Mouse (Mus musculus): ENCODE results near the gene B3gnt4. TPM values are rescaled to one million over a fixed set of nuclear protein-coding genes. Genes with fewer than 3 reads are reported as not detected.

Gene B3gnt4
- polyA plus RNA-seq, 1 experiment from 2014 or later = 0.46 TPM

DNA sequence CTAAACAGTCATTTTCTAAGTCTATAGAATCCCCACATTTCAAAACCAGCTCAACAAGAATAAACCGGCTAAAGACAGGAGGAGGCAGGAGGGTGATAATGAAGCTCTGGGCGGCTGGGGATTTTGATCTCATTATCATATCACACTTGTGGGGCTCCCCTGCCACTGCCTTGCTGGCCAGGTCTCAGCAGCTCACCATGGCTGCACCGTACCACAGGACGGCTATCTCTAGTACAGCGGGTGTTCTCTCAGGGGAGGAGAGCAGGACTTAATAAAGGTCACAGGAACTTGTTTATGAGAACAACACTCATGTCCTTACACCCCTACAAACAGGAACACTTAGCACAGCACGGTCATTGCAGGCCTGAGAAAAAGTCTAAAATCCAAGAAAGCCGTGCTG lies 45.4 kb downstream of the B3gnt4 start:
- no peak overlapping the region for H3K9ac ChIP-seq (ENCODE audit: low read depth, low read length)
- DNase-seq (ENCODE audit: low spot score) = no peak
- no peaks in the 10 kb centered on the region for H3K9me3 ChIP-seq (replicated peaks; ENCODE audit: low read length)
- no peaks in the 10 kb centered on the region for H3K27me3 ChIP-seq (ENCODE audit: insufficient read depth, low read length)
- no peak overlapping the region for H3K4me3 ChIP-seq (replicated peaks; ENCODE audit: low read depth, low read length)
- H3K4me2 ChIP-seq (ENCODE audit: low read length) = no peak overlapping the region
- 93% methylated on average over 7 of the region's 7 CpGs for WGBS
- no peak for ATAC-seq (replicated peaks; ENCODE audit: low FRiP score, low read depth)
- no peak overlapping the region for H3K27ac ChIP-seq
- TF ChIP-seq CTCF (IDR thresholded peaks at IDR 0.05; ENCODE audit: low read depth) = no peak
- H3K4me1 ChIP-seq (replicated peaks; ENCODE audit: insufficient read depth, low read length) = no peaks in the 10 kb centered on the region
- peaks cover 44% of the 10 kb centered on the region for H3K36me3 ChIP-seq (ENCODE audit: insufficient read depth, low read length)

GRCm38 (mm10) chr5:123556451-123556850 lies 46.2 kb downstream of the B3gnt4 start:
- WGBS = 75% methylated on average over 2 of the region's 2 CpGs
- TF ChIP-seq CTCF (IDR thresholded peaks at IDR 0.05; ENCODE audit: low read depth) = no peak

DNA sequence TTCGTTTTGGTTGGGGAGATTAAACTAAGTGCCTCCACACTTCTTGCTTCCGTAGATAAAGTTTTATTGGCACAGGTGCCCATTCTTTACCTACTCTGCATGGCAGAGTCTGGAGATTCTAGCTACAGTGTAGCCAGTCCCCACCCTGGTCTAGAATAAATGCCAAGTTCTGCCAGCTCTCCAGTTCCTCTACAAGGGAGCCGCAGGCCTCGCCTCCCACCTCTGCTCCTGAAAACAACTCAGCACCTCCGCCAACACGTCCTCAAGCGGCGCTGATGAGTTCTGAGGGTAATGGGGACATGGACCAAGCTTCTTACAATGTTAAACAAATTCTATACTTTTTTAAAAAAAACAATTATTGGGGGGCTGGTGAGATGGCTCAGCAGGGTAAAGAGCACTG lies 49.3 kb downstream of the B3gnt4 start:
- peaks cover 59% of the 10 kb centered on the region for H3K36me3 ChIP-seq (ENCODE audit: insufficient read depth, low read length)
- no peak for TF ChIP-seq CTCF (IDR thresholded peaks at IDR 0.05; ENCODE audit: low read depth)
- no peak overlapping the region for H3K9ac ChIP-seq (ENCODE audit: low read depth, low read length)
- H3K4me3 ChIP-seq (replicated peaks; ENCODE audit: low read depth, low read length) = no peak overlapping the region
- H3K4me1 ChIP-seq (replicated peaks; ENCODE audit: insufficient read depth, low read length) = no peaks in the 10 kb centered on the region
- DNase-seq (ENCODE audit: low spot score) = no peak
- ATAC-seq (replicated peaks; ENCODE audit: low FRiP score, low read depth) = no peak
- no peak overlapping the region for H3K27ac ChIP-seq
- no peaks in the 10 kb centered on the region for H3K27me3 ChIP-seq (ENCODE audit: insufficient read depth, low read length)
- WGBS = 91% methylated on average over 8 of the region's 8 CpGs
- no peaks in the 10 kb centered on the region for H3K9me3 ChIP-seq (replicated peaks; ENCODE audit: low read length)
- H3K4me2 ChIP-seq (ENCODE audit: low read length) = no peak overlapping the region

More at GRCm38 (mm10) chr5:123556451-123556850, 46.2 kb downstream of the B3gnt4 start:
- Histone ChIP-seq H3K4me2 (ENCODE audit: low read length) (no peak overlapping the region), H3K4me1 (replicated peaks; ENCODE audit: insufficient read depth, low read length) (no peaks in the 10 kb centered on the region), H3K9ac (ENCODE audit: low read depth, low read length) (no peak overlapping the region), H3K27ac (no peak overlapping the region), H3K36me3 (ENCODE audit: insufficient read depth, low read length) (peaks cover 46% of the 10 kb centered on the region), H3K27me3 (ENCODE audit: insufficient read depth, low read length) (no peaks in the 10 kb centered on the region), H3K4me3 (replicated peaks; ENCODE audit: low read depth, low read length) (no peak overlapping the region), H3K9me3 (replicated peaks; ENCODE audit: low read length) (no peaks in the 10 kb centered on the region)
- ATAC-seq (replicated peaks; ENCODE audit: low FRiP score, low read depth) (no peak), DNase-seq (ENCODE audit: low spot score) (no peak)

DNA sequence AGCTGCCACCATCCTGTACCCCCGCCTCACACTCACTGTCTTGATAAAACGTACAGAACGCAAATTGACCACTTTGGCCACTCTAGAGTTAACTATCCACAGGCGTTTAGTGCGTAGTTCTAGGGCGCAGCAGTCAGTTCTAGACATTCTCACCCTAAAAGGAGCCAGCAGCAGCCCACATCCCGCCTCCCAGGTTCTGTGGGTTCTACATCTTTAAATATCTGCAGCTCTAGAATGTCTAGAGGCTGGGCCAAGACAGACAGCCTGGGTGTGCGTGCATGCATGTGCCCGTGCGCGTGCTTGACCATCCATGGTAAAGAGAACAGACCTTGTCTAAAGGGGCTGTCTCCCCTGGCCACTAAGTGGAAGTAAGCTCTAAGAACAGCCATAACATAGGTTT lies 50.9 kb downstream of the B3gnt4 start:
- DNase-seq (ENCODE audit: low spot score) (no peak), ATAC-seq (replicated peaks; ENCODE audit: low FRiP score, low read depth) (no peak)
- peaks cover 68% of the 10 kb centered on the region for H3K36me3 ChIP-seq (ENCODE audit: insufficient read depth, low read length)
- H3K9me3 ChIP-seq (replicated peaks; ENCODE audit: low read length) = no peaks in the 10 kb centered on the region
- H3K27me3 ChIP-seq (ENCODE audit: insufficient read depth, low read length) = no peaks in the 10 kb centered on the region
- no peak overlapping the region for H3K4me2 ChIP-seq (ENCODE audit: low read length)
- no peak overlapping the region for H3K9ac ChIP-seq (ENCODE audit: low read depth, low read length)
- H3K27ac ChIP-seq = no peak overlapping the region
- 91% methylated on average over 11 of the region's 11 CpGs for WGBS
- H3K4me3 ChIP-seq (replicated peaks; ENCODE audit: low read depth, low read length) = no peak overlapping the region
- TF ChIP-seq CTCF (IDR thresholded peaks at IDR 0.05; ENCODE audit: low read depth) = no peak
- no peaks in the 10 kb centered on the region for H3K4me1 ChIP-seq (replicated peaks; ENCODE audit: insufficient read depth, low read length)

Small RNAs within 50 kb of the gene (microRNA-seq; reads per million reads assigned to microRNA genes)
- 0.60 reads per million for gene Mir7647

Other genes with a start within 250 kb of the B3gnt4 start
- 27.4 and 29.9 TPM in 2 replicates for gene Bcl7a, start 166.6 kb upstream of the B3gnt4 start, polyA plus RNA-seq (2015; fragmentation: Nextera tagmentation; extraction: Ambion mirVana)
- 13.8 and 14.9 TPM in 2 replicates for gene Mlxip, start 115.7 kb upstream of the B3gnt4 start, polyA plus RNA-seq (2015; fragmentation: Nextera tagmentation; extraction: Ambion mirVana)
- not detected in 2 replicates for gene Lrrc43, start 21.2 kb upstream of the B3gnt4 start, polyA plus RNA-seq (2015; fragmentation: Nextera tagmentation; extraction: Ambion mirVana)
- not detected in 2 replicates for gene Il31, start 21.0 kb upstream of the B3gnt4 start, polyA plus RNA-seq (2015; fragmentation: Nextera tagmentation; extraction: Ambion mirVana)
- 101 and 105 TPM in 2 replicates for gene Diablo, start 13.7 kb downstream of the B3gnt4 start, polyA plus RNA-seq (2015; fragmentation: Nextera tagmentation; extraction: Ambion mirVana)
- 0.34 TPM in 1 of 2 replicates, not detected in the other for gene Gm49027, start 15.0 kb downstream of the B3gnt4 start, polyA plus RNA-seq (2015; fragmentation: Nextera tagmentation; extraction: Ambion mirVana)
- 23.4 and 25.0 TPM in 2 replicates for gene Vps33a, start 62.6 kb downstream of the B3gnt4 start, polyA plus RNA-seq (2015; fragmentation: Nextera tagmentation; extraction: Ambion mirVana)
- 21.6 and 26.8 TPM in 2 replicates for gene Clip1, start 174.2 kb downstream of the B3gnt4 start, polyA plus RNA-seq (2015; fragmentation: Nextera tagmentation; extraction: Ambion mirVana)
- gene Zcchc8, start 210.6 kb downstream of the B3gnt4 start, polyA plus RNA-seq (2015; fragmentation: Nextera tagmentation; extraction: Ambion mirVana) = 59.1 and 63.8 TPM in 2 replicates
- 117 and 120 TPM in 2 replicates for gene Rsrc2, start 239.0 kb downstream of the B3gnt4 start, polyA plus RNA-seq (2015; fragmentation: Nextera tagmentation; extraction: Ambion mirVana)
- 9.4 and 10.7 TPM in 2 replicates for gene Kntc1, start 239.3 kb downstream of the B3gnt4 start, polyA plus RNA-seq (2015; fragmentation: Nextera tagmentation; extraction: Ambion mirVana)

All from kidney, postnatal 0 days (tissue).